Mouse (Mus musculus) CD8-positive naive resting alpha-beta T cell, adult 2 months (primary cell): ENCODE results near the gene Mpst.

ENCODE experiments used
- DNase-seq, 2 experiments: peaks; one replicate each; pipeline ENCODE4 v3.0.0; 2022; ENCODE audit warnings: low read depth in 2 of 2, low spot score in 2 of 2

Gene Mpst

DNA sequence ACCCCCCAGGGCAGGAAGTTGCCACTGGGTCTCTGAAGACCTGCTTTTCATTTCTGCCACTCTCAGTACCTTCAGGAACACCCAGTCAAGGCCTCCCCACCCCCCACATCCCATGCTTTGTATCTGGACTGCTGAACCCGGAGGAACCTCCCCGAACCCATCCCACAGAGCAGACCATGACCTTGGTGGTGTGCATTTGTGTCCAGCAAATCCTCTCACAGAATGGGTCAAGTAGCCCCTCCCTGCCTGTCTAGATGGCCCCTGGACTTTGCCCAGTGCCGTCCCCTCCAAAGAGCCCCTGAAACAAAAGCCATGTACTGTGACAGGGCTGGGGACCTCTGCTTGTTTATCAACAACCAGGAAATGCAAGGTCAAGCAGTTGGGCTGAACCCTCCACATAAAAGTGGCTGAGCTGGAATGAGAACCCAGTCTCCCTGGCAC is 2.9 kb upstream of the Mpst start:
- DNase-seq = no peak

GRCm38 (mm10) chr15:78403896-78404295 is 2.3 kb upstream of the Mpst start:
- no peak for DNase-seq

DNA sequence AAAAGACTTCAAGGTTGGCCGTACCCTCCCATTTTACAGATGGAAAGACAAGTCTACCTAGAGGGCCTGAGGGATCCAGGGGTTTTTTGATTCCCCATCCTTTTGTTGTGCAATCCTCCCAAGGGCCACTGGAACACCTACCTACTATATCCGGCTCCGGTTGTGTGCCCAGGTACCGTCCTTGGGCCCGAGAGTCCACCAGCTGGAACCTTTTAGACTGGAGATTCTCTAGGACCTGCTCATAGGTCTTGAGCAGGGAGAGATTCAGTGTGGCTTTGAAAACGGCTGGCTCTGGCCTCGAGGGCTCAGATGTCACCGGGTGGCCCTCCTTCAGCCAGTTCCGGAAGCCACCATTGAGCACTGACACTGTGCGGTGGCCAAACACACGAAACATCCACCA is 1.1 kb upstream of the Mpst start:
- DNase-seq = no peak

DNA sequence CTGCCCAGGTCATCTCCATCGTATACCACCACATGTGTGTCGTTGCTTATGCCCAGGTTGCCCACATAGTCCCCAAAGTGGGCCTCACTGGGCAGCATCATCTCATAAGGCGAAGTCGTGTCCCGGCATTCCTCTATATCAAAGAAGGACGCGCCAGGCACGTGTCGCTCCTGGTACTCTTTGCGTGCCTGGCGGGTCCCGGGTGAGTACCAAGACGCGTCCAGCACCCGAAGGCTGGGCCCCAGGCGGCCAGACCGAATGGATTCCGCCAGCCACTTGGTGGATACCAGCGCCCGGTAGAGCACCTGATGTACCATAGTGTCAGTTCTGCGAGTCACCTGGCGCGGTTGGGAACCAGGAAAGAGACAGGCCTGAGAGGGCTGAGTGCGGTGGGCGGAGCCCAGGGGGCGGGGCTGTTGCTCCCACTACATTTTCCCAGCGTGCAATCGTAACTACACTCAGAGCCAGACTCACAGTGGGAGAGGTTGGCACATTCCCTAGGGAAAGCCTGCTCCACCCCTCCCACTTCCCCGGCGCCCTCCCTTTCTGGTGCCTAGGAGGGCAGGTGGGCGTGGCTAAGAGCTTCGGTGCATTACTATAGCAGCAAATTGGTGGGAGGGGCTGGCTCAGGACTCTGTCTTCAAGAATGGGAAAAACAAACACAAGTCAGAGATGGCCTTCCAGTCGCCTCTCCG is 552 bp upstream of the Mpst start, which contains the start of gene Tst:
Gene Tst, minus strand, starts transcription at position 391 of the 695 bp plus-strand sequence.
- DNase-seq = peak in 1 of 2 experiments; percentile 17

DNA sequence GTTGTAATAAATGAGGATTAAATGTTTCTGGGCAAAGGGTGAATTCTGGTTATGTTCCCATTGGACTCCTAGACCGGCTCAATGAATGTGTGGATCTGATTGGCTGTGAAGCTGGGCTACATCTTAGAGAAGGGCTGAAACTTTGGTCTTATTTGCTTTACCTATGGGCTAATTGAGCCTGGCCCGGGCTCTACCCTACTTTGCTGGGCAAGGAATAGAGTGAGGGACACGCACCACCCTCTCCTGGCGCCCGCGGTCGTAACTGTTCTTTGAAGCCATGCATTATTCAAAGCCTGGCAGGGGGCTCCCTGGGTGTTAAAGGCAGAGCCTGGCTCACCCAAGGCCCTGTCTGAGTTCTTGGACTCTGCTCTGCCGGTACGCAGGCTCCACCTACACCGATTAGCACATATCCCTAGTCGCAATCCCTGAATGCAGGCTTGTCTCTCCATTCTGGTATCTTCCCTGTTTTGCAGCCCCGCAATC is 3.4 kb downstream of the Mpst start:
- DNase-seq = no peak

- DNase-seq = no peak
These were observed 7.0 kb downstream of the Mpst start for GRCm38 (mm10) chr15:78413083-78413718.

GRCm38 (mm10) chr15:78413719-78414117 is 7.5 kb downstream of the Mpst start:
- no peak for DNase-seq

GRCm38 (mm10) chr15:78414157-78414556 is 7.9 kb downstream of the Mpst start:
- DNase-seq = no peak

DNA sequence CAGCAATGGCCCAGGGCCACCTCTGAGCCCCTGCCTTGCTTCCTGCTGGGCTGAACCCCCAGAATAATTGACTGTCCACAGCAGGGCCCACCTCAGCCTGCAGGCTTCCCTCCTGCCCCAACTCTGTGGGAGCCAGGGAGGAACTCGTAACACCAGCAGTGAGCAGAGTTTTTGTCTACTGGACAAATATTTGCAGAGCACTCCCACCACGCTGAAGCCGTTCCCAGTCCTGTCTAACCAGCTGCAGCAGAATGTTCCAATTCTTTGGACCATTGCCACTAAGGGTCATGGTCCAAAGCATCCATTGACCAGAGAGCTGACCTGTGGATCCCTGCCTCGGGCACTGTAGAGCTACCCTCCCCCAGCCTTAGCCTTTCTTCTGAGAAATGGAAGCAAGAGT is 10.7 kb downstream of the Mpst start:
- DNase-seq = no peak

DNA sequence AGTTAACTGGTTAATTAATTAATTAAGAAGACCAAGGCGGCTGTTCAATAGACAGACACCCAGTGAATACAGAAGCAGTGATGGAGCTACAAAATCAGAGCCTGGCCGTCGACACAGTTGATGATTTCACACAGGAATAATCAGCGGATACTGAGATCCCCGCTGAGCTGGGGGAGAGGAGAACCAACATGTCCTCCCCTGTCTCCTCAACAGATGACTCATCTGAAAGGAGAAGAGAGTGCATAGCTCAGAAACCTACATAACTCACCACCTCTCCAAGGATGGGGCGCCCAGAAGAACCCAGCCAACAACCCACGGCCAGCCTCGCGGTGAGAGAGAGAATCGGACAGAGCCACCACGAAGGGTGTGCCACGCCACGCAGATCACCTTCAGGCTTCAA is 14.2 kb downstream of the Mpst start:
- no peak for DNase-seq

GRCm38 (mm10) chr15:78422046-78422956 is 16.1 kb downstream of the Mpst start:
- peak; percentile 83 to 91 for DNase-seq

- no peak for DNase-seq
These were observed 18.3 kb downstream of the Mpst start for GRCm38 (mm10) chr15:78424507-78424906.

GRCm38 (mm10) chr15:78425230-78425629 is 19.0 kb downstream of the Mpst start:
- no peak for DNase-seq

- DNase-seq = no peak
These were observed 22.3 kb downstream of the Mpst start, which contains the start of gene Kctd17 for GRCm38 (mm10) chr15:78428391-78429138. Gene Kctd17, plus strand, starts transcription at chr15:78428564.

DNA sequence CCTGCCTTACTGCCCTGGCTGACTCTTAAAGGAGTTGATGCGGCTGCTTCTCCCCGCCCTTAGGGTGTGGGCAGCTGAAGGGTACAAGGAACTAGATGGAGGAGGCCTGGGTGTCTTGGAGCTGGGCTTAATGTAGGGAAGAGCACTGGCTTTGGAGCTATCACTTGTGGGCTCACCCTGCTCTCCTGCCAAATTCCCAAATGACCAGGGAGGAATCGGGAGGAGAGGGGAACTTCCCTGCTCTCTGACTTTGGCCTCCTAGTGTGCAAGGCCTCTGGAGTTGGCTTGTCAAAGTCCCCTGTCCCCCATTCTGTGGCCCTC is 22.9 kb downstream of the Mpst start:
- no peak for DNase-seq

DNA sequence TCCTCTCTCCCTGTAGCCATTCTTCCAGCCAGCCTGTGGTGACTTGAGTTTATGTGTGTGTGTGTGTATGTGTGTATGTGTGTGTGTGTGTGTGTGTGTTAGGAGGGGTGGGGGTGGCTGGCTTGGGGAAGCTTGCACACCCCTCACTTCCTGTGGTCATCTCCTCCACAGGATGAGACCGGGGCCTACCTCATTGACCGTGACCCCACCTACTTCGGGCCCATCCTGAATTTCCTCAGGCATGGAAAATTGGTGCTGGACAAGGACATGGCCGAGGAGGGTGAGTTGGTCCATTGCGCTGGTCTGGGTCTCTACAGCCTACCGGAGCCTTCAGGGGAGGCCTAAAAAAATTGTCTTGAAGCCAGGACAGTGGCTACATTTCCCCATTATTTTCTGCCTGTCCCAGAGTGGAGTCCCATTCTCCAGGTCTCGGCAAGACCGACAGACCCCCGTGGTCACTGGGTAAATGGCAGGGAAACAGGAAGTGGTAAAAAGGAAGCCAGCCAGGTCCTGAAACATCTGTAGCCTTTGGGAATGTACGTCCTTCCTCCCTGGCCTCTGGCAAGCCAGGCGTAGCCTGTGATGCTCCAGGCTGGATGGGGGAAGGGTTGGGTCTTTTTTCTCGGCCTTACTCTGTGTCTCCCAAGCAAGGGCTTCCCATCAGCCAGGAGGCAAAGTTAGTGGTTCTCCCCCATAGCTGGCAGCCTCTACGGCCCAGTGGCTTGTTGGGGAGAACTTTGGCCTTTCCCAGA is 23.8 kb downstream of the Mpst start:
- no peak for DNase-seq

DNA sequence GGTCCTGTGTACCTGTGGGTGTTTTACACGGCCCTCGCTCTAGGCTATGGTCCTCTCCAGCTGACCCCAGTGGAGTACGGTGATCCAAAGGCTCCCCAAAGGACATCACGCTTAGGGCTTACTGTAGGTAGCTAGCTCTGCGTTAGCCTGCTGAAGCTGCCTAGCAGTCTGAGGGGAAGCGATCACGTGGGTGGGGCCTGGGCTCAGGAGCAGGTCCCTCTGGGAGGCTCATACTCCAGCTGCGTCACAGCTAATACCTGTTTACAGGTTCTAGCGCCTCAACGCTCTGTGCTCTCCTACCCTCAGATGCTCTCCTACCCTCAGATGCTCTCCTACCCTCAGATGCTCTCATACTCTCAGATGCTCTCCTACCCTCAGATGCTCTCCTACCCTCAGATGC is 24.7 kb downstream of the Mpst start:
- DNase-seq = no peak

DNA sequence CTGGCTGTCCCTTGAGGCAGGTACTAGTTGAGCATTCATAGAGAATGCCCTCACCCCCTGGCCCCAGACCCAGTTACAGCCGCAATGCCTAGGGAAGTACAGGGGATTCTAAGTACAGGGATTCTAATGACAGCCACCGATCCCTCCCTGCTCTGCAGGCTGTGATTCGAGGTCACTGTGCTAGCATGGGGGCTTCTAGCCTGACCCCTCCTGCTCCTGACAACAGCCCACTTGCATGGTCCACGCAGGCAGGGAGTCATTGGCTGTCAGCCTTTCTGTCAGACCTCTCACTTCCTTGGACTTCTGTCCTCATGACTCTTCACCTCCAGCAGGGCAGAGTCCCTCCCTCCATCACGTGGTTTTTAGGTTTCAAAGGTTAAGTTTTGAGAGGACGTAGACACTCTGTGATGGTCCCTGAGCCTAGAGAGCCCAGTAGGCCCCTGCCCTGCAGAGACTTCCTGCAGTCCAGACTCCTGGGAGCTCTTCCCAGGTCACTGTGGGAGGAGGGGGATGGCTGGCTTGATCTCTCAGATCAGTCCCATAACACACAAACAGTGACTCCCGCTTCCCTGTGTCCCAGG is 25.4 kb downstream of the Mpst start:
- no peak for DNase-seq

- DNase-seq = peak in 1 of 2 experiments; percentile 29
These were observed 28.8 kb downstream of the Mpst start for GRCm38 (mm10) chr15:78434896-78435520.
